Mouse (Mus musculus) liver, embryonic 12.5 days (tissue): Measurements from ENCODE around the gene Mpi. TPM values are rescaled to one million over a fixed set of nuclear protein-coding genes. Genes with fewer than 3 reads are reported as not detected.
A peak's percentile ranks its signal among the peaks of the same experiment; 100 is the strongest.

Source experiments
- ATAC-seq: fragments of 200-750 bp; cut with Nextera tagmentation; 2 replicates; pipeline ENCODE4 v1.8.0; 2017; ENCODE audit warnings: moderate number of reproducible peaks, mild to moderate bottlenecking, moderate library complexity
- H3K27ac ChIP-seq: fragments of 300-500 bp; sonication (generic); 2 replicates; pipeline ENCODE4 v1.5.1; 2016; ENCODE audit warnings: mild to moderate bottlenecking
- H3K27me3 ChIP-seq: fragments of 300-500 bp; sonication (generic); replicated peaks from 2 replicates; pipeline ENCODE4 v1.6.1; 2016; ENCODE audit warnings: mild to moderate bottlenecking, moderate library complexity
- H3K36me3 ChIP-seq: fragments of 300-500 bp; sonication (generic); 2 replicates; pipeline ENCODE4 v1.6.1; 2016; ENCODE audit warnings: mild to moderate bottlenecking, moderate library complexity
- H3K4me1 ChIP-seq: fragments of 300-500 bp; sonication (generic); 2 replicates; pipeline ENCODE4 v1.6.1; 2016
- H3K4me2 ChIP-seq: fragments of 300-500 bp; sonication (generic); 2 replicates; pipeline ENCODE4 v1.6.1; 2016; ENCODE audit warnings: mild to moderate bottlenecking, moderate library complexity
- H3K4me3 ChIP-seq: fragments of 300-500 bp; sonication (generic); 2 replicates; pipeline ENCODE4 v1.5.1; 2016; ENCODE audit warnings: mild to moderate bottlenecking, moderate library complexity
- H3K9ac ChIP-seq: fragments of 300-500 bp; sonication (generic); 2 replicates; pipeline ENCODE4 v1.6.1; 2016; ENCODE audit warnings: mild to moderate bottlenecking, moderate library complexity
- H3K9me3 ChIP-seq: fragments of 300-500 bp; sonication (generic); replicated peaks from 2 replicates; pipeline ENCODE4 v1.6.1; 2016; ENCODE audit warnings: mild to moderate bottlenecking, moderate library complexity
- WGBS: fragments of 180-500 bp; shearing (Covaris S2); methylation state at CpG from one replicate; pipeline ENCODE4 v1.1.7; 2016; ENCODE audit not compliant: insufficient replicate concordance; 5-methylcytosine and 5-hydroxymethylcytosine counted together
- polyA plus RNA-seq: library from polyadenylated mRNA; unstranded; fragments of >200 nt; fragmentation: Nextera tagmentation; extraction: Ambion mirVana; gene quantifications from 2 replicates; pipeline ENCODE4 v1.2.1, GENCODE M21; 2016

Gene Mpi
- 17.4 and 17.7 TPM in 2 replicates for polyA plus RNA-seq

DNA sequence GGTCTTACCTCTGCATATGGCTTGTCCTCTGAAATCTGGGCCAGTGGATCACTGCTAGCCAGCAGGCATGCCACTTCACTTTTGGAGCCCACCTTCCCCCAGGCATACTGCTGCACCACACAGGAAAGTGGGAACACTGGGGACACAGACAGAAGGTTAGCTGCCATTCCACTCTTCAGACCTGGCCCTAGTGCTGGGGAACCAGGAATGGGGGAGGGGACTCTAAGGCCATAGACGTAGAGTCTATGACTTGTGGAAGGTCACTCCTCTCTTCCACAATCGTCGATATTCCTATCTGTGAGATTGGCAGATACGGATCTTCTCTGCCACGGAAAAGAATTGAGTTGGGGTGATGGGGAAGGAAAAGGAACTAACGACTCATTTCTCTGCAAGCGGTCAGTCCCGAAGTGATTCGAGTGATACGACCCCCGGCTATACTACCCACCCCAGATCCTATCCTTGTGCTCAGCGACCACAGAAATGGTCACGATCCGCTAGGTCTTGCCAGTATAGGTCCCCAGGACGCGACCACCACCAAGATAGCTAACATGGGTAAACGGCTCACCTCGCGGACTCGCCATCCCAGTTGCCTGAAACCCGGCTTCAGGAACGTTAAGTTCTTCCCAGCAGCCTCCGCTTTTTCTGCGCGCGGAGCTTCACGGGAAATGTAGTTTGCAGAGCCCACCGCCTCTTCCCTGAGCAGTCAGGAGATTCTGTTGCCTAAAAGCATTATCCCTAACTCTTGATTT, at the start of gene Mpi:
Mpi (minus strand) TSS at position 625 of the 749 bp plus-strand sequence.
- Histone ChIP-seq H3K4me2 (peak within 1 kb of the TSS; percentile 79), H3K36me3 (peaks cover 18% of the 10 kb centered on the region), H3K9ac (peak within 1 kb of the TSS; percentile 72), H3K27me3 (no peaks in the 10 kb centered on the region), H3K27ac (no peak within 1 kb of the TSS), H3K9me3 (no peaks in the 10 kb centered on the region), H3K4me3 (peak within 1 kb of the TSS; percentile 70), H3K4me1 (peaks cover 36% of the 10 kb centered on the region)
- ATAC-seq: peak; percentile 42; the same call in 1 of the 2 replicates
- 2% methylated on average over 28 of the region's 28 CpGs for WGBS

- no peak for ATAC-seq
- 49% methylated on average over 8 of the region's 8 CpGs for WGBS
- H3K4me1 ChIP-seq: peaks cover 27% of the 10 kb centered on the region
- H3K27ac ChIP-seq: no peak overlapping the region
- H3K9me3 ChIP-seq: no peaks in the 10 kb centered on the region
- no peak overlapping the region for H3K9ac ChIP-seq
- no peaks in the 10 kb centered on the region for H3K36me3 ChIP-seq
- H3K4me2 ChIP-seq: no peak overlapping the region
- peaks cover 66% of the 10 kb centered on the region for H3K27me3 ChIP-seq
- no peak overlapping the region for H3K4me3 ChIP-seq
Observed at GRCm38 (mm10) chr9:57602098-57602497, 49.5 kb upstream of the Mpi start.

GRCm38 (mm10) chr9:57601353-57601706, 48.8 kb upstream of the Mpi start:
- WGBS: 67% methylated on average over 2 of the region's 2 CpGs

DNA sequence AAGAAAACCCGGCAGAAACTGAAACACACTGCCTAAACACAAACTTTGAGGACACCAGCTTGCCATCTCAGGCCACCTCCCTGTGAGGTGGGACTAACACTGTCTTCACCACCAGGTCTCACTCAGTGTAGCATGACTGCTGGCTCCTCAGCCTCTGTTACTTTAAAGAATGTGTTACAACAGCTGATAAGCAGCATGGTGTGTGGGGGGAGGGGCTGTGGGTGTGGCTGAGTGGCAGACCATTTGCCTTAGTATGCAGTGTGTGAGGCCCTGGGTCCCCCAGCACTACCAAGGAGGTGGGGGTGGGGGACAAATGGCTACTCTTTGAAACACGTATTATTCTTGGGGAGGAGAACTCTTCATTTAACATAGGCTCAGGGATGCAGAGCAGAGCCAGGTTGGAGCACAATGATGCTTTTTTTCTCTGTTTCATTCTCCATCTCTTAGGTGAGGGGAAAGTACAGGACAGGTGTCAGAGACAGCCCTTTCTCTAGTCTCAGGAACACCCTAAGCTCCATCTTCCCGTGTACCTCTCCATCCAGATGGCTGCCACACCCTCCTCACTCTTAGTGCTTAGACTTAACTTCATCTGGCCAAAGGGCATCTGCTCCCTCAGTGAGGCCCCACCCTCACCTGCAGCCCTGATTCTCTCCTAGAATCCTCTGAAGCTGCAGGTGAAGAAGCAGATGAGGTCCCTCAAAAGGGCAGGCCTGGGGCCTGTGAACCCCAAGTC, 48.2 kb upstream of the Mpi start:
- no peak overlapping the region for H3K9ac ChIP-seq
- H3K9me3 ChIP-seq: no peaks in the 10 kb centered on the region
- no peaks in the 10 kb centered on the region for H3K36me3 ChIP-seq
- H3K4me3 ChIP-seq: no peak overlapping the region
- H3K4me2 ChIP-seq: peak overlapping the region; percentile 25
- peaks cover 27% of the 10 kb centered on the region for H3K4me1 ChIP-seq
- peaks cover 53% of the 10 kb centered on the region for H3K27me3 ChIP-seq
- peak; percentile 61 for ATAC-seq
- no peak overlapping the region for H3K27ac ChIP-seq
- WGBS: 6% methylated on average over 3 of the region's 3 CpGs

More at GRCm38 (mm10) chr9:57601353-57601706, 48.8 kb upstream of the Mpi start:
- Histone ChIP-seq H3K4me3 (no peak overlapping the region), H3K27ac (no peak overlapping the region), H3K9me3 (no peaks in the 10 kb centered on the region), H3K4me1 (peaks cover 27% of the 10 kb centered on the region), H3K27me3 (peaks cover 59% of the 10 kb centered on the region), H3K4me2 (no peak overlapping the region), H3K9ac (no peak overlapping the region), H3K36me3 (no peaks in the 10 kb centered on the region)
- ATAC-seq: no peak

- Histone ChIP-seq H3K9me3 (no peaks in the 10 kb centered on the region), H3K36me3 (peaks cover 14% of the 10 kb centered on the region), H3K4me3 (no peak overlapping the region), H3K4me1 (peaks cover 32% of the 10 kb centered on the region), H3K27me3 (peaks cover 36% of the 10 kb centered on the region), H3K9ac (no peak overlapping the region), H3K4me2 (no peak overlapping the region), H3K27ac (no peak overlapping the region)
- 63% methylated on average over 8 of the region's 8 CpGs for WGBS
- ATAC-seq: no peak
Observed at GRCm38 (mm10) chr9:57598851-57599563, 46.4 kb upstream of the Mpi start.

DNA sequence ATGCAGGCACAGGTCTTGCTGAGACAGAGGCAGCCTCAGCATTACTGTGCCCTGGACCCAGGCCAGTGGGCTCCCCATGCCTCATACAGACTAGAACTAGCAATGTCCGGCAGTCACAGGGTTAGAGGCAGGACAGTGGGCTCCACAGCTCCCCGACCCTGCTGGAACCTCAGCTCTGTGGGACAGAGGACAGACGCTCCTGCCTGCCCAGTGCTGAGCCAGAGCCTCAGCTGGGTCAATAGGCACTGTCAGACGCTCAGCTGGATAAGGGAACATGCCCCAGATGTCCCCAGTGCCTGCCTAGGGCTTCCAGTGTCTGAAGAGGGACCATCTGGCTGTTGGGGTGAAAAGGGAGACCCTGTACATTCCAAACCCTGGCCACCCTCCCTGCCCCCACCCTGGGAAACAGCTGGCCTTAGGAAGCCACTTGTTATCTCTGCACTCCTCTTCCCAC, 45.4 kb upstream of the Mpi start:
- H3K36me3 ChIP-seq: peaks cover 25% of the 10 kb centered on the region
- H3K9me3 ChIP-seq: no peaks in the 10 kb centered on the region
- H3K27ac ChIP-seq: no peak overlapping the region
- H3K27me3 ChIP-seq: peaks cover 26% of the 10 kb centered on the region; the same call in 1 of the 2 replicates
- ATAC-seq: no peak
- no peak overlapping the region for H3K9ac ChIP-seq
- H3K4me2 ChIP-seq: no peak overlapping the region
- H3K4me3 ChIP-seq: no peak overlapping the region
- H3K4me1 ChIP-seq: peaks cover 37% of the 10 kb centered on the region
- WGBS: 29% methylated on average over 4 of the region's 4 CpGs

GRCm38 (mm10) chr9:57597265-57597664, 44.7 kb upstream of the Mpi start:
- Histone ChIP-seq H3K27me3 (peaks cover 19% of the 10 kb centered on the region; the same call in 1 of the 2 replicates), H3K27ac (no peak overlapping the region), H3K4me1 (peaks cover 37% of the 10 kb centered on the region), H3K9me3 (no peaks in the 10 kb centered on the region), H3K36me3 (peaks cover 32% of the 10 kb centered on the region), H3K9ac (no peak overlapping the region), H3K4me2 (no peak overlapping the region), H3K4me3 (no peak overlapping the region)
- WGBS: 78% methylated on average over 8 of the region's 8 CpGs
- ATAC-seq: no peak

- no peak for ATAC-seq
- WGBS: 66% methylated on average over 9 of the region's 9 CpGs
- Histone ChIP-seq H3K27ac (no peak overlapping the region), H3K27me3 (peaks cover 5% of the 10 kb centered on the region; the same call in 1 of the 2 replicates), H3K4me3 (no peak overlapping the region), H3K9me3 (no peaks in the 10 kb centered on the region), H3K4me2 (no peak overlapping the region), H3K36me3 (peaks cover 34% of the 10 kb centered on the region), H3K4me1 (peaks cover 26% of the 10 kb centered on the region), H3K9ac (no peak overlapping the region)
Observed at GRCm38 (mm10) chr9:57594174-57594509, 41.6 kb upstream of the Mpi start.

DNA sequence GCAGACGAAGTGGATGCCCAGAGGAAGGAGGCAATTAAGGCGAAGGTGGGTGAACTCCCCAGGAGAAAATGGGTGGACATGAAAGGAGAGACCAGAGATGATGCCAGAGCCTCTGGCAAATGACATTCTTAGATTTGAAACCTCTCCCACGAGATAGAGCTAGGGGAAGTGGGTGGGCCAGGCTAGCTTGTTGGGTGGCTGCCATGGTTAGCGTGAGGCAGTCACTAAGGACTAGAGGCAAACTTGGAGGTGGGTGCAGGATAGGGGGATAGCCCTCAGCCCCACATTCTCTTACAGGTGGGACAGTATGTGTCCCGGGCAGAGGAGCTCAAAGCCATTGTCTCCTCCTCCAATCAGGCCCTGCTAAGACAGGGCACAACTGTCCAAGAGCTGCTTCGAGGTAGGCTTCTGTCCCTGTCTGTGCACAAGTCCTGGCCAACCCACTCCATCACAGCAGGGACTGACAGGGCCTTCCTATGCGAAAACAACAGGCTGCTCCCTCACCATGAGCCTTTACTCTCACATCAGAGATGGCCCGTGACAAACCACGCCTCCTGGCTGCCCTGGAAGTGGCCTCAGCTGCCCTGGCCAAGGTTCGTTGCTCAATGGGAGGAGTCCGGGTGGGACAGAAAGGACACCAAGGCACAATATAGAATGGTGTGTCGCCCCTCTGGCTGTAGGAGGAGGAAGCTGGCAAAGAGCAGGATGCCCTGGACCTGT, 41.1 kb upstream of the Mpi start:
- no peak overlapping the region for H3K4me2 ChIP-seq
- H3K4me1 ChIP-seq: peaks cover 31% of the 10 kb centered on the region

GRCm38 (mm10) chr9:57590726-57591125, 38.2 kb upstream of the Mpi start:
- Histone ChIP-seq H3K27ac (no peak overlapping the region), H3K36me3 (peaks cover 57% of the 10 kb centered on the region), H3K4me2 (peak overlapping the region; percentile 94; the same call in 1 of the 2 replicates), H3K4me3 (no peak overlapping the region), H3K27me3 (no peaks in the 10 kb centered on the region), H3K9ac (no peak overlapping the region), H3K9me3 (no peaks in the 10 kb centered on the region), H3K4me1 (peaks cover 36% of the 10 kb centered on the region)
- 40% methylated on average over 5 of the region's 5 CpGs for WGBS
- no peak for ATAC-seq

More for the DNA sequence above, 41.1 kb upstream of the Mpi start:
- no peaks in the 10 kb centered on the region for H3K27me3 ChIP-seq
- peaks cover 34% of the 10 kb centered on the region for H3K36me3 ChIP-seq
- no peak overlapping the region for H3K9ac ChIP-seq
- no peak overlapping the region for H3K27ac ChIP-seq
- H3K4me3 ChIP-seq: no peak overlapping the region
- ATAC-seq: no peak
- 70% methylated on average over 12 of the region's 12 CpGs for WGBS
- no peaks in the 10 kb centered on the region for H3K9me3 ChIP-seq
